Mouse (Mus musculus): ENCODE measurements at regions not wholly inside any gene's neighbourhood (a gene's known extent, or its start where the extent isn't known, plus 50 kb on each side); places are given as distances from the start of the nearest gene placed in this dataset.

GRCm38 (mm10) chr11:117567961-117568605 is 83.9 kb downstream of the Gm11733 start:
- TF ChIP-seq POLR2A (IDR thresholded peaks at IDR 0.05; ENCODE audit: extremely low read depth, insufficient read depth, low read length) = no peak
- Histone ChIP-seq H3K9ac (ENCODE audit: low read depth, low read length) (no peak overlapping the region), H3K4me3 (ENCODE audit: insufficient read depth, low read depth, low read length) (no peak overlapping the region), H3K36me3 (ENCODE audit: control insufficient read depth, insufficient read depth, low read length) (no peaks in the 10 kb centered on the region), H3K4me1 (ENCODE audit: control insufficient read depth, insufficient read depth, low read length) (peaks cover 10% of the 10 kb centered on the region), H3K27ac (replicated peaks; ENCODE audit: insufficient read depth, low read depth, low read length) (no peak overlapping the region), H3K79me2 (ENCODE audit: control insufficient read depth, insufficient read depth, low read length) (no peaks in the 10 kb centered on the region), H3K27me3 (ENCODE audit: control insufficient read depth, insufficient read depth, low read length) (no peaks in the 10 kb centered on the region)
- peak; percentile 72 for DNase-seq (ENCODE audit: extremely low read depth, low read depth, low spot score)
- 48% methylated on average over 9 of the region's 9 CpGs for WGBS

DNA sequence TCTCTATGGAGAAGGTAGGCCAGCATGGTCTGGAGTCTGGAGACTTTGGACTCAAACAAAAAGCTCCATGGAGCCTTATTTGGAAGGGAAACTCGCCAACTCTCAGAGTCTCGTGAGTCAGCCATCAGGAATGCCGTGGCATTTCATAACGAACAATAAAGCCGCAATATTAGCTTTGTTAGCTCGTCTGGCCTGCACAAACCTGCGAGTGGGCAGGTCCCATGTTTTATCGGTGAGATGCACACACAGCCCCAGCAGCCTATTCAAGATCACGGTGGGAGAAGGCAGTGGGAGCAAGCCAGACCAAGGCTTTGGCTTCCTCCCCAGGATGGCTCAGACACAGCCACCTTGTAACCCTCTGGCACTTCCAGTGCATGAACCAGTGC is 84.4 kb downstream of the Gm11733 start:
- no peaks in the 10 kb centered on the region for H3K36me3 ChIP-seq (ENCODE audit: control insufficient read depth, insufficient read depth, low read length)
- 19% methylated on average over 9 of the region's 9 CpGs for WGBS
- no peaks in the 10 kb centered on the region for H3K79me2 ChIP-seq (ENCODE audit: control insufficient read depth, insufficient read depth, low read length)
- TF ChIP-seq POLR2A (IDR thresholded peaks at IDR 0.05; ENCODE audit: extremely low read depth, insufficient read depth, low read length) (no peak), CTCF (IDR thresholded peaks at IDR 0.05; ENCODE audit: low read depth, low read length) (no peak)
- H3K4me1 ChIP-seq (ENCODE audit: control insufficient read depth, insufficient read depth, low read length) = peaks cover 10% of the 10 kb centered on the region
- H3K27ac ChIP-seq (replicated peaks; ENCODE audit: insufficient read depth, low read depth, low read length) = no peak overlapping the region
- no peaks in the 10 kb centered on the region for H3K27me3 ChIP-seq (ENCODE audit: control insufficient read depth, insufficient read depth, low read length)
- DNase-seq (ENCODE audit: extremely low read depth, low read depth, low spot score) = peak; percentile 83
- H3K9ac ChIP-seq (ENCODE audit: low read depth, low read length) = no peak overlapping the region
- no peak overlapping the region for H3K4me3 ChIP-seq (ENCODE audit: insufficient read depth, low read depth, low read length)

DNA sequence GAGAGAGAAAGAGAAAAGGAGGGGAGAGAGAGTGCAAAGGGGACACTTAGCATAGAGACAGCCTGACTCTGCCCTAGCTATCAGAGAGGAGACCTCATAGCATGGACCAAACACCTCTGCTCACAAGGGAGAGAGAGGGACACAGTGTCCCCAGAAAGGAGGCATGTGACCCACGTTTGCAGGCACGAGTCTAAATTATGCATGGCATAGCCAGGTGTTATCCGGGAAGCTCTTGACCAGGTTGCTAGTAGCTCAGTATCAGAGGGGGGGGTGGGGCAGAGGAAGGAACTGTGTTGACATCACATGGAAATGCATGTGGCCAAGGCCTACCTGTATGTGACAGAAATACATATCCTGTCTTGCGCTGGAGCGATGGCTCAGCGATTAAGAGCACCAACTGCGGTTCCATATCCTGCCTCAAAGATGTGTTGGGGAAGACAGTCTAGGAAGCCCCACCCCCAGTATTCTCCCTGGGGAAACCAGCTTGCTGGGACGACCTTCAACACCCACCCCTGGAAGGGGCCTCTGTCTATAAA is 84.5 kb upstream of the Tnrc6c start:
- DNase-seq (ENCODE audit: extremely low read depth, low read depth, low spot score) = no peak
- Histone ChIP-seq H3K27ac (replicated peaks; ENCODE audit: insufficient read depth, low read depth, low read length) (no peak overlapping the region), H3K79me2 (ENCODE audit: control insufficient read depth, insufficient read depth, low read length) (no peaks in the 10 kb centered on the region), H3K4me3 (ENCODE audit: insufficient read depth, low read depth, low read length) (no peak overlapping the region), H3K36me3 (ENCODE audit: control insufficient read depth, insufficient read depth, low read length) (no peaks in the 10 kb centered on the region), H3K27me3 (ENCODE audit: control insufficient read depth, insufficient read depth, low read length) (no peaks in the 10 kb centered on the region), H3K9ac (ENCODE audit: low read depth, low read length) (no peak overlapping the region), H3K4me1 (ENCODE audit: control insufficient read depth, insufficient read depth, low read length) (peaks cover 12% of the 10 kb centered on the region)
- TF ChIP-seq POLR2A (IDR thresholded peaks at IDR 0.05; ENCODE audit: extremely low read depth, insufficient read depth, low read length) (no peak), CTCF (IDR thresholded peaks at IDR 0.05; ENCODE audit: low read depth, low read length) (no peak)
- WGBS = 83% methylated on average over 8 of the region's 8 CpGs

DNA sequence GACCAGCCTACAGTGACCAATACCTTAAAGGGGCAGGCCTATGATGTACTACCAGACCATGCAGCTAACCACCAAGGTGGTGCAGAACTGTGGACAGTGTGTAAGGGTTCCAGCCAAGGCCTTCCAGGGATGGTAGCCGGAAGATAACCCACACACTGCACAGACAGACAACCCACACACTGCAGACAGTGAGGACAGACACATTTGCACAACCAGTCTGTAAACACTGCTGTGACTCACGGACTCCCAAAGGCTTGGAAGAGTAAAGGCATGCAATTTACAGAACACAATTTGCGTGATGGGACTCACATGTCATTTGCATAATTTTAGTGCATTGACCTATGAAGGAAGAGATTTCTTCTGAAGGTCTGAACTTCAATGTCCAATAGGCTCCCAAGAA is 82.2 kb upstream of the Tnrc6c start:
- no peak overlapping the region for H3K4me3 ChIP-seq (ENCODE audit: insufficient read depth, low read depth, low read length)
- no peaks in the 10 kb centered on the region for H3K36me3 ChIP-seq (ENCODE audit: control insufficient read depth, insufficient read depth, low read length)
- H3K27me3 ChIP-seq (ENCODE audit: control insufficient read depth, insufficient read depth, low read length) = no peaks in the 10 kb centered on the region
- peaks cover 13% of the 10 kb centered on the region for H3K4me1 ChIP-seq (ENCODE audit: control insufficient read depth, insufficient read depth, low read length)
- H3K27ac ChIP-seq (replicated peaks; ENCODE audit: insufficient read depth, low read depth, low read length) = no peak overlapping the region
- H3K9ac ChIP-seq (ENCODE audit: low read depth, low read length) = no peak overlapping the region
- WGBS = 72% methylated on average over 3 of the region's 3 CpGs
- no peaks in the 10 kb centered on the region for H3K79me2 ChIP-seq (ENCODE audit: control insufficient read depth, insufficient read depth, low read length)
- TF ChIP-seq CTCF (IDR thresholded peaks at IDR 0.05; ENCODE audit: low read depth, low read length) (no peak), POLR2A (IDR thresholded peaks at IDR 0.05; ENCODE audit: extremely low read depth, insufficient read depth, low read length) (no peak)
- no peak for DNase-seq (ENCODE audit: extremely low read depth, low read depth, low spot score)

- no peak for TF ChIP-seq CTCF (IDR thresholded peaks at IDR 0.05; ENCODE audit: low read depth, low read length)
- TF ChIP-seq POLR2A (IDR thresholded peaks at IDR 0.05; ENCODE audit: extremely low read depth, insufficient read depth, low read length) = no peak
- Histone ChIP-seq H3K36me3 (ENCODE audit: control insufficient read depth, insufficient read depth, low read length) (no peaks in the 10 kb centered on the region), H3K4me3 (ENCODE audit: insufficient read depth, low read depth, low read length) (no peak overlapping the region), H3K27ac (replicated peaks; ENCODE audit: insufficient read depth, low read depth, low read length) (no peak overlapping the region), H3K9ac (ENCODE audit: low read depth, low read length) (no peak overlapping the region), H3K79me2 (ENCODE audit: control insufficient read depth, insufficient read depth, low read length) (no peaks in the 10 kb centered on the region), H3K27me3 (ENCODE audit: control insufficient read depth, insufficient read depth, low read length) (no peaks in the 10 kb centered on the region), H3K4me1 (ENCODE audit: control insufficient read depth, insufficient read depth, low read length) (peaks cover 3% of the 10 kb centered on the region)
- WGBS = 8% methylated on average over 3 of the region's 3 CpGs
- DNase-seq (ENCODE audit: extremely low read depth, low read depth, low spot score) = peak; percentile 57
These were observed 79.4 kb upstream of the Tnrc6c start for GRCm38 (mm10) chr11:117574721-117575120.

- Histone ChIP-seq H3K27me3 (ENCODE audit: control insufficient read depth, insufficient read depth, low read length) (no peaks in the 10 kb centered on the region), H3K36me3 (ENCODE audit: control insufficient read depth, insufficient read depth, low read length) (no peaks in the 10 kb centered on the region), H3K4me3 (ENCODE audit: insufficient read depth, low read depth, low read length) (no peak overlapping the region), H3K4me1 (ENCODE audit: control insufficient read depth, insufficient read depth, low read length) (peaks cover 3% of the 10 kb centered on the region), H3K27ac (replicated peaks; ENCODE audit: insufficient read depth, low read depth, low read length) (no peak overlapping the region), H3K9ac (ENCODE audit: low read depth, low read length) (no peak overlapping the region), H3K79me2 (ENCODE audit: control insufficient read depth, insufficient read depth, low read length) (no peaks in the 10 kb centered on the region)
- WGBS = 87% methylated on average over 2 of the region's 2 CpGs
- DNase-seq (ENCODE audit: extremely low read depth, low read depth, low spot score) = no peak
- TF ChIP-seq POLR2A (IDR thresholded peaks at IDR 0.05; ENCODE audit: extremely low read depth, insufficient read depth, low read length) (no peak), CTCF (IDR thresholded peaks at IDR 0.05; ENCODE audit: low read depth, low read length) (no peak)
These were observed 75.0 kb upstream of the Tnrc6c start for GRCm38 (mm10) chr11:117579121-117579520.
